Mouse (Mus musculus) frontal cortex, postnatal 25 days (tissue): ENCODE results near the gene Trmt44.
A peak's percentile ranks its signal among the peaks of the same experiment; 100 is the strongest.

Experiments
- DNase-seq, 2 experiments: peaks; one replicate each; pipeline ENCODE4 v3.0.0; 2022; ENCODE audit warnings: low spot score in 2 of 2

The Trmt44 gene

GRCm38 (mm10) chr5:35574653-35575599 lies at the start of gene Trmt44:
Gene Trmt44, minus strand, starts transcription at chr5:35575070.
- DNase-seq: peak; percentile 85 to 89

GRCm38 (mm10) chr5:35623831-35624230 lies 49.0 kb upstream of the Trmt44 start:
- no peak for DNase-seq

- DNase-seq: no peak
Observed at GRCm38 (mm10) chr5:35621114-35621513, 46.2 kb upstream of the Trmt44 start.

GRCm38 (mm10) chr5:35616943-35617342 lies 42.1 kb upstream of the Trmt44 start:
- DNase-seq: no peak

- DNase-seq: no peak
Observed at GRCm38 (mm10) chr5:35612722-35613121, 37.9 kb upstream of the Trmt44 start.

- no peak for DNase-seq
Observed at GRCm38 (mm10) chr5:35611900-35612299, 37.0 kb upstream of the Trmt44 start.

GRCm38 (mm10) chr5:35611170-35611569 lies 36.3 kb upstream of the Trmt44 start:
- DNase-seq: no peak

GRCm38 (mm10) chr5:35610381-35610780 lies 35.5 kb upstream of the Trmt44 start:
- DNase-seq: no peak

- DNase-seq: no peak
Observed at GRCm38 (mm10) chr5:35609971-35610370, 35.1 kb upstream of the Trmt44 start.

GRCm38 (mm10) chr5:35609381-35609780 lies 34.5 kb upstream of the Trmt44 start:
- no peak for DNase-seq

GRCm38 (mm10) chr5:35608559-35608958 lies 33.7 kb upstream of the Trmt44 start:
- DNase-seq: no peak

GRCm38 (mm10) chr5:35607784-35608183 lies 32.9 kb upstream of the Trmt44 start:
- DNase-seq: no peak

- no peak for DNase-seq
Observed at GRCm38 (mm10) chr5:35606800-35607199, 31.9 kb upstream of the Trmt44 start.

GRCm38 (mm10) chr5:35605355-35605754 lies 30.5 kb upstream of the Trmt44 start:
- DNase-seq: no peak

- no peak for DNase-seq
Observed at GRCm38 (mm10) chr5:35601526-35601925, 26.7 kb upstream of the Trmt44 start.

- no peak for DNase-seq
Observed at GRCm38 (mm10) chr5:35600233-35600632, 25.4 kb upstream of the Trmt44 start.

- DNase-seq: no peak
Observed at GRCm38 (mm10) chr5:35596169-35597160, 21.6 kb upstream of the Trmt44 start.

GRCm38 (mm10) chr5:35595706-35596105 lies 20.8 kb upstream of the Trmt44 start:
- peak; percentile 66 to 74 for DNase-seq

GRCm38 (mm10) chr5:35594768-35595167 lies 19.9 kb upstream of the Trmt44 start:
- DNase-seq: no peak

GRCm38 (mm10) chr5:35593272-35593671 lies 18.4 kb upstream of the Trmt44 start:
- DNase-seq: no peak

GRCm38 (mm10) chr5:35592824-35593223 lies 18.0 kb upstream of the Trmt44 start:
- no peak for DNase-seq

- no peak for DNase-seq
Observed at GRCm38 (mm10) chr5:35592081-35592736, 17.3 kb upstream of the Trmt44 start.
